ENCODE assay signal across 9 mouse cellular contexts in genomic region chr13:76018844-76019400, GRCm38 (mm10). TPM values are rescaled to one million over a fixed set of nuclear protein-coding genes. Genes with fewer than 3 reads are reported as not detected.
DNase-seq lines count a peak whose midpoint lies in the region; ATAC-seq and TF ChIP-seq lines count a peak whose summit lies in the region.
"Had no signal": no experiment of that assay in that cellular context is flagged by ENCODE, and none has a peak within 500 bp of the region (broad histone marks: within the 10 kb centered on the region; RNA-seq: fewer than 3 reads in every experiment).

No protein-coding gene starts in this region.

- no peaks in the 10 kb centered on the region for H3K9me3 ChIP-seq in CH12.LX (replicated peaks; ENCODE audit: low read length)
- H3K9me3 ChIP-seq in forebrain, embryonic 14.5 days (replicated peaks; ENCODE audit: control insufficient read depth, low read length): no peaks in the 10 kb centered on the region
- no peaks in the 10 kb centered on the region for H3K9me3 ChIP-seq in limb, embryonic 13.5 days

- no peak for TF ChIP-seq RAD21 in CH12.LX (IDR thresholded peaks at IDR 0.05; ENCODE audit: low read depth, low read length)

- no peak overlapping the region for H3K27ac ChIP-seq in CH12.LX (ENCODE audit: insufficient read depth, low read depth)
- no peak overlapping the region for H3K27ac ChIP-seq in forebrain, embryonic 14.5 days (ENCODE audit: low read depth, low read length)
- no peak overlapping the region for H3K27ac ChIP-seq in limb, embryonic 13.5 days
- no peak overlapping the region for H3K27ac ChIP-seq in olfactory bulb, adult 2 months (ENCODE audit: insufficient read depth, low read depth, low read length)

- peak overlapping the region; percentile 82 for H3K4me2 ChIP-seq in CH12.LX (ENCODE audit: insufficient read depth, low read depth, poor library complexity, severe bottlenecking)
- H3K4me2 ChIP-seq in forebrain, embryonic 14.5 days (ENCODE audit: low read length): peak overlapping the region; percentile 78
- H3K4me2 ChIP-seq in limb, embryonic 13.5 days (replicated peaks): peak overlapping the region; percentile 75

- intact Hi-C loops in left cerebral cortex, postnatal 25 days (cut with DNase I): loop anchor here (1.0 to 5.0 kb wide), 3 partner anchors 76 to 128 kb away; partner anchors contain the start of genes Arsk, Rhobtb3 and Ttc37

- TF ChIP-seq POLR2A in CH12.LX (IDR thresholded peaks at IDR 0.05; ENCODE audit: low read depth, low read length): no peak
- no peak for TF ChIP-seq POLR2A in olfactory bulb, adult 2 months (IDR thresholded peaks at IDR 0.05; ENCODE audit: insufficient read depth, low read depth, low read length)

- ATAC-seq in frontal cortex, adult (ENCODE audit: low TSS enrichment): peak; percentile 41
- ATAC-seq in forebrain, embryonic 14.5 days: peak; percentile 61
- peak; percentile 56 for ATAC-seq in limb, embryonic 13.5 days (ENCODE audit: low FRiP score, low read depth)

- no peak for TF ChIP-seq CTCF in CH12.LX (conservative IDR thresholded peaks at IDR 0.05 in 1 of 2, IDR thresholded peaks at IDR 0.05 in 1 of 2; ENCODE audit: low read depth in 2 of 2, low read length in 2 of 2)
- no peak for TF ChIP-seq CTCF in olfactory bulb, adult 2 months (IDR thresholded peaks at IDR 0.05; ENCODE audit: insufficient read depth, low read depth, low read length)

- H3K4me1 ChIP-seq in CH12.LX (ENCODE audit: control insufficient read depth in 1 of 2, insufficient read depth in 2 of 2): peaks cover 0 to 15% of the 10 kb centered on the region in 2 experiments; a peak in 2 of 4 replicates
- peaks cover 6% of the 10 kb centered on the region; the same call in 1 of the 2 replicates for H3K4me1 ChIP-seq in forebrain, embryonic 14.5 days (ENCODE audit: control insufficient read depth, insufficient read depth, low read length)
- peaks cover 7% of the 10 kb centered on the region for H3K4me1 ChIP-seq in limb, embryonic 13.5 days
- H3K4me1 ChIP-seq in olfactory bulb, adult 2 months (ENCODE audit: control insufficient read depth, insufficient read depth, low read length): peaks cover 3% of the 10 kb centered on the region; the same call in 1 of the 2 replicates

- 41% methylated on average over 5 of the region's 5 CpGs for WGBS in forebrain, embryonic 14.5 days
- 45% methylated on average over 5 of the region's 5 CpGs for WGBS in limb, embryonic 13.5 days
- 30% methylated on average over 5 of the region's 5 CpGs for WGBS in olfactory bulb, adult 2 months

- H3K79me2 ChIP-seq in CH12.LX (replicated peaks; ENCODE audit: control insufficient read depth, extremely low read depth, insufficient read depth, poor library complexity, severe bottlenecking): peaks cover 11% of the 10 kb centered on the region; the same call in 1 of the 2 replicates

- no peak for DNase-seq in frontal cortex, postnatal 10 days (ENCODE audit: low spot score in 2 of 2)
- peak; percentile 12 for DNase-seq in CH12.LX (ENCODE audit: extremely low read depth)
- DNase-seq in forebrain, embryonic 14.5 days (ENCODE audit: low spot score): no peak
- no peak for DNase-seq in left cerebral cortex, postnatal 25 days (ENCODE audit: low spot score in 2 of 2)
- DNase-seq in urinary bladder, adult 18-20 months (ENCODE audit: low spot score in 2 of 2): no peak

- dilution Hi-C loops in CH12.LX (cut with MboI; ENCODE audit: extremely low pct_ligation_motif_present, extremely low pct_unique_long_range_greater_than_20kb, low sequenced_read_pairs): no loop called here

- H3K4me3 ChIP-seq in CH12.LX (replicated peaks in 1 of 3; ENCODE audit: low read depth in 2 of 3, low read length in 2 of 3, poor library complexity in 1 of 3): peak overlapping the region; percentile 50 to 80 (median 76)
- peak overlapping the region; percentile 59 for H3K4me3 ChIP-seq in forebrain, embryonic 14.5 days (ENCODE audit: low read depth, low read length)
- peak overlapping the region; percentile 75 for H3K4me3 ChIP-seq in limb, embryonic 13.5 days
- peak overlapping the region; percentile 96 for H3K4me3 ChIP-seq in olfactory bulb, adult 2 months (ENCODE audit: insufficient read depth, low read depth, low read length)

- H3K36me3 ChIP-seq in CH12.LX (replicated peaks in 1 of 2; ENCODE audit: control insufficient read depth in 1 of 2, insufficient read depth in 1 of 2, low read length in 1 of 2): no peaks in the 10 kb centered on the region
- H3K36me3 ChIP-seq in forebrain, embryonic 14.5 days (ENCODE audit: control insufficient read depth, insufficient read depth, low read length): no peaks in the 10 kb centered on the region
- H3K36me3 ChIP-seq in limb, embryonic 13.5 days: no peaks in the 10 kb centered on the region

- no peak for TF ChIP-seq EP300 in CH12.LX (IDR thresholded peaks at IDR 0.05; ENCODE audit: low read length)

- no peaks in the 10 kb centered on the region for H3K27me3 ChIP-seq in CH12.LX (replicated peaks)
- H3K27me3 ChIP-seq in forebrain, embryonic 14.5 days (replicated peaks; ENCODE audit: control insufficient read depth, insufficient read depth, low read length): no peaks in the 10 kb centered on the region
- H3K27me3 ChIP-seq in limb, embryonic 13.5 days: no peaks in the 10 kb centered on the region

- in situ Hi-C loops in CH12.LX (cut with MboI; ENCODE audit: low pct_ligation_motif_present, low pct_unique_long_range_greater_than_20kb, low sequenced_read_pairs): no loop called here

- H3K9ac ChIP-seq in CH12.LX (ENCODE audit: insufficient read depth, low read depth): peak overlapping the region; percentile 73
- H3K9ac ChIP-seq in forebrain, embryonic 14.5 days (ENCODE audit: low read length): peak overlapping the region; percentile 10; the same call in 1 of the 2 replicates
- peak overlapping the region; percentile 31 for H3K9ac ChIP-seq in limb, embryonic 13.5 days

TF ChIP-seq in CH12.LX, 34 proteins besides CTCF, POLR2A, EP300 and RAD21 (continues in another document):
- TF ChIP-seq USF1 (IDR thresholded peaks at IDR 0.05; ENCODE audit: low read depth, low read length) (no peak), TBP (conservative IDR thresholded peaks at IDR 0.05; ENCODE audit: low read depth, low read length) (0 out of 2 replicates have a peak, but pooled peaks have one; percentile 5), ZMIZ1 (IDR thresholded peaks at IDR 0.05; ENCODE audit: low read depth, low read length) (no peak), MAX (IDR thresholded peaks at IDR 0.05; ENCODE audit: low read length) (peak; percentile 30; the same call in 1 of the 2 replicates), PAX5 (IDR thresholded peaks at IDR 0.05; ENCODE audit: low read length) (no peak), TCF12 (IDR thresholded peaks at IDR 0.05; ENCODE audit: low read depth, low read length) (no peak), RCOR1 (conservative IDR thresholded peaks at IDR 0.05; ENCODE audit: low read depth, low read length) (no peak), BHLHE40 (IDR thresholded peaks at IDR 0.05; ENCODE audit: low read depth, low read length) (0 out of 2 replicates have a peak, but pooled peaks have one; percentile 8), ZKSCAN1 (IDR thresholded peaks at IDR 0.05; ENCODE audit: borderline replicate concordance, low read depth, low read length) (no peak), MEF2A (IDR thresholded peaks at IDR 0.05; ENCODE audit: borderline replicate concordance, low read depth, low read length) (no peak), JUND (conservative IDR thresholded peaks at IDR 0.05; ENCODE audit: low read depth, low read length) (no peak), ZNF384 (IDR thresholded peaks at IDR 0.05; ENCODE audit: low read depth, low read length) (no peak), CHD1 (IDR thresholded peaks at IDR 0.05; ENCODE audit: low read depth, low read length) (no peak), CHD2 (IDR thresholded peaks at IDR 0.05; ENCODE audit: low read length) (no peak), MAFK (IDR thresholded peaks at IDR 0.05; ENCODE audit: insufficient replicate concordance, low read length) (no peak), NELFE (IDR thresholded peaks at IDR 0.05; ENCODE audit: low read depth, low read length) (no peak), MYC (IDR thresholded peaks at IDR 0.05; ENCODE audit: low read depth, low read length) (peak; percentile 43; the same call in 1 of the 2 replicates), ETS1 (conservative IDR thresholded peaks at IDR 0.05; ENCODE audit: low read depth, low read length) (no peak), KAT2A (IDR thresholded peaks at IDR 0.05; ENCODE audit: insufficient replicate concordance, low read length) (no peak), MAZ (IDR thresholded peaks at IDR 0.05; ENCODE audit: low read depth, low read length) (no peak), ZC3H11A (IDR thresholded peaks at IDR 0.05; ENCODE audit: low read depth, low read length) (no peak), MXI1 (IDR thresholded peaks at IDR 0.05; ENCODE audit: low read depth, low read length) (0 out of 2 replicates have a peak, but pooled peaks have one; percentile 11)

RNA-seq across cellular contexts. Expression of gene Rfesd, which starts 0.4 kb away (rescaled TPM):
- total RNA-seq in CH12.LX (2012; rRNA removed) (7.8 and 8.0 TPM in 2 replicates), CH12.LX (2014; rRNA removed) (15.9 and 17.7 TPM in 2 replicates)
- polyA plus RNA-seq in CH12.LX (2012; ENCODE audit: insufficient read length, low read depth): 9.7 and 13.5 TPM in 2 replicates
- 18.7 and 27.9 TPM in 2 replicates for polyA plus RNA-seq in forebrain, embryonic 14.5 days (2014; fragmentation: Nextera tagmentation; extraction: Ambion mirVana)
- 18.9 and 21.1 TPM in 2 replicates for polyA plus RNA-seq in limb, embryonic 13.5 days (2015; fragmentation: Nextera tagmentation; extraction: Ambion mirVana)
- not detected in 2 replicates for polyA plus RNA-seq in olfactory bulb, adult 2 months (2012; ENCODE audit: insufficient read depth, insufficient read length, low replicate concordance, missing spikeins)
- total RNA-seq in left cerebral cortex, postnatal 25 days (2021): 10 to 100 TPM; 15.7 to 18.8 TPM

RNA-seq across cellular contexts. Expression of gene Gpr150, which starts 37.9 kb away (rescaled TPM):
- total RNA-seq in CH12.LX (2012; rRNA removed): not detected in 2 replicates
- not detected in 2 replicates for total RNA-seq in CH12.LX (2014; rRNA removed)
- polyA plus RNA-seq in CH12.LX (2012; ENCODE audit: insufficient read length, low read depth): not detected in 2 replicates
- 0.83 and 1.2 TPM in 2 replicates for polyA plus RNA-seq in forebrain, embryonic 14.5 days (2014; fragmentation: Nextera tagmentation; extraction: Ambion mirVana)
- 0.09 TPM in 1 of 2 replicates, not detected in the other for polyA plus RNA-seq in limb, embryonic 13.5 days (2015; fragmentation: Nextera tagmentation; extraction: Ambion mirVana)
- not detected in 2 replicates for polyA plus RNA-seq in olfactory bulb, adult 2 months (2012; ENCODE audit: insufficient read depth, insufficient read length, low replicate concordance, missing spikeins)
- 1 to 10 TPM; 3.2 to 4.0 TPM for total RNA-seq in left cerebral cortex, postnatal 25 days (2021)
- total RNA-seq: heart, adult 18-20 months had no signal

RNA-seq across cellular contexts. Expression of gene Spata9, which starts 52.0 kb away (rescaled TPM):
- total RNA-seq in CH12.LX (2012; rRNA removed) (not detected in 2 replicates), CH12.LX (2014; rRNA removed) (not detected in 2 replicates)
- 0.36 and 0.48 TPM in 2 replicates for polyA plus RNA-seq in CH12.LX (2012; ENCODE audit: insufficient read length, low read depth)
- 2.2 and 2.4 TPM in 2 replicates for polyA plus RNA-seq in forebrain, embryonic 14.5 days (2014; fragmentation: Nextera tagmentation; extraction: Ambion mirVana)
- polyA plus RNA-seq in limb, embryonic 13.5 days (2015; fragmentation: Nextera tagmentation; extraction: Ambion mirVana): 0.84 and 0.93 TPM in 2 replicates
- not detected in 2 replicates for polyA plus RNA-seq in olfactory bulb, adult 2 months (2012; ENCODE audit: insufficient read depth, insufficient read length, low replicate concordance, missing spikeins)
- total RNA-seq in left cerebral cortex, postnatal 25 days (2021): under 1 TPM in 1 of 2 experiments, not detected in 1; 0.37 TPM
- total RNA-seq: heart, adult 18-20 months had no signal

Comparison
In these comparisons a context has a peak if more than half of its experiments do, and no peak if none do; other contexts are left out.
1. H3K9ac ChIP-seq: peak in every context shown above with its lines; median percentile 73 in CH12.LX; 31 in limb, embryonic 13.5 days; 10 in forebrain, embryonic 14.5 days.